Mouse (Mus musculus) brain, embryonic 14.5 days (tissue): ENCODE measurements around the gene Pank4.

ENCODE experiments used
- CTCF ChIP-seq: fragments of 200-500 bp; IDR thresholded peaks from 2 replicates; pipeline ENCODE4 v1.5.1; 2012; ENCODE audit warnings: inconsistent platforms, mild to moderate bottlenecking, moderate library complexity, borderline replicate concordance; ENCODE audit not compliant: insufficient read depth, insufficient read length; ENCODE audit errors: extremely low read depth
- POLR2A ChIP-seq: fragments of 200-500 bp; IDR thresholded peaks from 2 replicates; pipeline ENCODE4 v1.6.1; 2012; ENCODE audit warnings: mild to moderate bottlenecking, inconsistent platforms, borderline replicate concordance; ENCODE audit not compliant: poor library complexity, insufficient read depth, insufficient read length, severe bottlenecking; ENCODE audit errors: extremely low read depth

DNA sequence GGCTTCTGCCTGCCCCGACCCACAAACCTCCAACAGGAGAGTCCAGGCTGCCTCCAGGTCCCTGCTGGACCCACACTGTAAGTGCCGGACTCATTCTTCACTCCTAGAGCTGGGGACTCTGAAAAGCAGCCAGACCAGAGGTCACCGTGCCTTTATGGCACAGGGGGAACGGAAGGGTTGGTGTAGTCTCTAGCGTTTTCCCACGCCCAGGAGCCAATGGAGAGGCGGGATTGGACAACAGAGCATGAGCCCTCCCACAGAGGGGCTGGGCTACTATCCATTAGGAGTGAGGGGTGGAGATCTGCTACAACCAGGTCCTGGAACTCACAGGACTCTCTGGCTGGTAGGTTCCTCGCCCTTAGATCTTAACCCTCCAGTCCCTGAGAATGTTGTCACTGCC is 17.6 kb upstream of the Pank4 start:
- TF ChIP-seq CTCF (no peak), POLR2A (no peak)
